Mouse (Mus musculus): ENCODE measurements around the gene Ecsit. TPM values are rescaled to one million over a fixed set of nuclear protein-coding genes. Genes with fewer than 3 reads are reported as not detected.

Gene Ecsit
- 51.1 and 51.8 TPM in 2 replicates for polyA plus RNA-seq (2021; fragmentation: Nextera tagmentation)
- long read RNA-seq, experiment 1, transcript Ecsit-204 (9 exons, 1,676 nt): major isoform, 121 of 318 reads
- long read RNA-seq, experiment 1, transcript Ecsit-201 (9 exons, 1,673 nt): minor isoform, 111 of 318 reads
- long read RNA-seq, experiment 1, partial matches to known transcripts: 13 of 318 reads
- long read RNA-seq, experiment 1, other reads (novel, unspliced or antisense): 69 of 318 reads
- long read RNA-seq, experiment 2, transcript Ecsit-201 (9 exons, 1,673 nt): minor isoform, 17 of 57 reads
- long read RNA-seq, experiment 2, transcript Ecsit-204 (9 exons, 1,676 nt): major isoform, 23 of 57 reads
- long read RNA-seq, experiment 2, partial matches to known transcripts: 9 of 57 reads
- long read RNA-seq, experiment 2, other reads (novel, unspliced or antisense): 8 of 57 reads

GRCm38 (mm10) chr9:22085022-22085834, at the start of gene Ecsit:
Ecsit (minus strand) TSS chr9:22085438.

GRCm38 (mm10) chr9:22116740-22117426, 31.6 kb upstream of the Ecsit start, which contains the start of gene Elof1:
Elof1 (minus strand) TSS chr9:22117172.

GRCm38 (mm10) chr9:22098993-22099696, 13.9 kb upstream of the Ecsit start, which contains the start of gene Cnn1:
Cnn1 (plus strand) TSS chr9:22099216.

GRCm38 (mm10) chr9:22070791-22071573, 14.3 kb downstream of the Ecsit start, which contains the start of the genes Gm49318 and Zfp653:
Gm49318 (minus strand) TSS chr9:22071259.
Zfp653 (minus strand) TSS chr9:22071376.

GRCm38 (mm10) chr9:22051958-22052254, 33.3 kb downstream of the Ecsit start, which contains the start of gene Elavl3:
Elavl3 (minus strand) TSS chr9:22052023.

Other genes with a start within 250 kb of the Ecsit start
- gene Angptl8, start 249.9 kb downstream of the Ecsit start, polyA plus RNA-seq (2021; fragmentation: Nextera tagmentation): not detected in 2 replicates
- 3.2 and 3.9 TPM in 2 replicates for gene Dock6, start 232.8 kb downstream of the Ecsit start, polyA plus RNA-seq (2021; fragmentation: Nextera tagmentation)
- 6.7 and 6.8 TPM in 2 replicates for gene Rab3d, start 167.2 kb downstream of the Ecsit start, polyA plus RNA-seq (2021; fragmentation: Nextera tagmentation)
- gene Ccdc159, start 158.0 kb downstream of the Ecsit start, polyA plus RNA-seq (2021; fragmentation: Nextera tagmentation): 8.4 and 9.2 TPM in 2 replicates
- 87.3 and 88.2 TPM in 2 replicates for gene Tmem205, start 157.9 kb downstream of the Ecsit start, polyA plus RNA-seq (2021; fragmentation: Nextera tagmentation)
- 75.3 and 142 TPM in 2 replicates for gene Plppr2, start 148.4 kb downstream of the Ecsit start, polyA plus RNA-seq (2021; fragmentation: Nextera tagmentation)
- 6.2 and 17.7 TPM in 2 replicates for gene Swsap1, start 129.7 kb downstream of the Ecsit start, polyA plus RNA-seq (2021; fragmentation: Nextera tagmentation)
- gene Epor, start 121.9 kb downstream of the Ecsit start, polyA plus RNA-seq (2021; fragmentation: Nextera tagmentation): 16.7 and 18.2 TPM in 2 replicates
- 1.0 and 1.5 TPM in 2 replicates for gene Rgl3, start 96.0 kb downstream of the Ecsit start, polyA plus RNA-seq (2021; fragmentation: Nextera tagmentation)
- gene Ccdc151, start 82.8 kb downstream of the Ecsit start, polyA plus RNA-seq (2021; fragmentation: Nextera tagmentation): 2.7 TPM in 2 replicates
- 24.2 and 25.2 TPM in 2 replicates for gene Prkcsh, start 82.6 kb downstream of the Ecsit start, polyA plus RNA-seq (2021; fragmentation: Nextera tagmentation)
- 21.2 and 23.5 TPM in 2 replicates for gene Elavl3, start 33.4 kb downstream of the Ecsit start, polyA plus RNA-seq (2021; fragmentation: Nextera tagmentation)
- gene Gm49318, start 14.2 kb downstream of the Ecsit start, polyA plus RNA-seq (2021; fragmentation: Nextera tagmentation): not detected in 2 replicates
- 3.5 and 4.6 TPM in 2 replicates for gene Zfp653, start 14.1 kb downstream of the Ecsit start, polyA plus RNA-seq (2021; fragmentation: Nextera tagmentation)
- gene Cnn1, start 13.8 kb upstream of the Ecsit start, polyA plus RNA-seq (2021; fragmentation: Nextera tagmentation): 0.49 and 0.67 TPM in 2 replicates
- gene Elof1, start 31.7 kb upstream of the Ecsit start, polyA plus RNA-seq (2021; fragmentation: Nextera tagmentation): 175 and 193 TPM in 2 replicates
- gene Acp5, start 50.3 kb upstream of the Ecsit start, polyA plus RNA-seq (2021; fragmentation: Nextera tagmentation): 0.21 and 0.39 TPM in 2 replicates
- 173 and 183 TPM in 2 replicates for gene Pigyl, start 71.4 kb upstream of the Ecsit start, polyA plus RNA-seq (2021; fragmentation: Nextera tagmentation)
- 0.06 TPM in 1 of 2 replicates, not detected in the other for gene Zfp872, start 102.7 kb upstream of the Ecsit start, polyA plus RNA-seq (2021; fragmentation: Nextera tagmentation)
- 11.1 and 12.7 TPM in 2 replicates for gene Zfp809, start 140.3 kb upstream of the Ecsit start, polyA plus RNA-seq (2021; fragmentation: Nextera tagmentation)
- gene Zfp599, start 174.5 kb upstream of the Ecsit start, polyA plus RNA-seq (2021; fragmentation: Nextera tagmentation): 1.9 and 3.0 TPM in 2 replicates
- gene Zfp810, start 222.2 kb upstream of the Ecsit start, polyA plus RNA-seq (2021; fragmentation: Nextera tagmentation): 8.4 and 11.9 TPM in 2 replicates